8 mouse cellular contexts compared by ENCODE assay signal in genomic region chr10:93454652-93455014, GRCm38 (mm10). TPM values are rescaled to one million over a fixed set of nuclear protein-coding genes. Genes with fewer than 3 reads are reported as not detected.
DNase-seq lines count a peak whose midpoint lies in the region; ATAC-seq and TF ChIP-seq lines count a peak whose summit lies in the region.

No protein-coding gene starts in this region.

- H3K4me3 ChIP-seq in erythroblast, embryonic 14.5 days (replicated peaks) = peak overlapping the region; percentile 79
- peak overlapping the region; percentile 100 for H3K4me3 ChIP-seq in megakaryocyte, embryonic 14.5 days (replicated peaks)
- H3K4me3 ChIP-seq in liver, embryonic 11.5 days (ENCODE audit: low read depth, low read length) = peak overlapping the region; percentile 90
- H3K4me3 ChIP-seq in stomach, postnatal 0 days (ENCODE audit: low read depth, low read length) = peak overlapping the region; percentile 67

- H3K27me3 ChIP-seq in erythroblast, embryonic 14.5 days (ENCODE audit: control insufficient read depth) = no peaks in the 10 kb centered on the region
- H3K27me3 ChIP-seq in megakaryocyte, embryonic 14.5 days (replicated peaks) = no peaks in the 10 kb centered on the region
- no peaks in the 10 kb centered on the region for H3K27me3 ChIP-seq in liver, embryonic 11.5 days (replicated peaks; ENCODE audit: control insufficient read depth, insufficient read depth, low read length)
- no peaks in the 10 kb centered on the region for H3K27me3 ChIP-seq in stomach, postnatal 0 days (ENCODE audit: control insufficient read depth, insufficient read depth, low read length)

- no peak for TF ChIP-seq EP300 in stomach, postnatal 0 days (optimal IDR thresholded peaks at IDR 0.05)

- no peak overlapping the region for H3K27ac ChIP-seq in liver, embryonic 11.5 days (ENCODE audit: low read depth, low read length)
- H3K27ac ChIP-seq in stomach, postnatal 0 days (replicated peaks) = no peak overlapping the region

- DNase-seq in liver, embryonic 11.5 days (ENCODE audit: low spot score) = no peak
- DNase-seq in stomach, postnatal 0 days (ENCODE audit: low spot score) = no peak
- DNase-seq in cerebellum, adult 8-10 months = no peak
- DNase-seq in frontal cortex, postnatal 25 days (ENCODE audit: low spot score in 2 of 2) = no peak

- 19% methylated on average over 7 of the region's 7 CpGs for WGBS in liver, embryonic 11.5 days
- 24% methylated on average over 7 of the region's 7 CpGs for WGBS in stomach, postnatal 0 days

- no peak for ATAC-seq in erythroblast, adult 5-6 weeks (replicated peaks; ENCODE audit: low FRiP score, poor library complexity, severe bottlenecking)
- no peak for ATAC-seq in megakaryocyte, adult 5-6 weeks (ENCODE audit: poor library complexity, severe bottlenecking)
- no peak for ATAC-seq in liver, embryonic 11.5 days (replicated peaks; ENCODE audit: low FRiP score)
- ATAC-seq in stomach, postnatal 0 days (ENCODE audit: low FRiP score, low TSS enrichment) = no peak

- H3K4me2 ChIP-seq in liver, embryonic 11.5 days = peak overlapping the region; percentile 89
- peak overlapping the region; percentile 81 for H3K4me2 ChIP-seq in stomach, postnatal 0 days (replicated peaks; ENCODE audit: low read depth)

- no peak overlapping the region; the same call in 1 of the 2 replicates for H3K9ac ChIP-seq in liver, embryonic 11.5 days (ENCODE audit: low read depth, low read length)
- H3K9ac ChIP-seq in stomach, postnatal 0 days (ENCODE audit: low read length) = 0 out of 2 replicates have a peak overlapping the region, but pooled peaks have one; percentile 14

- no peaks in the 10 kb centered on the region for H3K36me3 ChIP-seq in erythroblast, embryonic 14.5 days (ENCODE audit: control insufficient read depth)
- H3K36me3 ChIP-seq in megakaryocyte, embryonic 14.5 days (replicated peaks; ENCODE audit: low read length) = peaks cover 5% of the 10 kb centered on the region
- no peaks in the 10 kb centered on the region for H3K36me3 ChIP-seq in liver, embryonic 11.5 days (ENCODE audit: control insufficient read depth, insufficient read depth, low read length)
- H3K36me3 ChIP-seq in stomach, postnatal 0 days (ENCODE audit: control insufficient read depth, insufficient read depth, low read length) = no peaks in the 10 kb centered on the region

- H3K9me3 ChIP-seq in erythroblast, embryonic 14.5 days (ENCODE audit: control insufficient read depth, low read length) = no peaks in the 10 kb centered on the region
- H3K9me3 ChIP-seq in megakaryocyte, embryonic 14.5 days = no peaks in the 10 kb centered on the region; the same call in 1 of the 2 replicates
- H3K9me3 ChIP-seq in liver, embryonic 11.5 days (ENCODE audit: control insufficient read depth, low read length) = no peaks in the 10 kb centered on the region
- no peaks in the 10 kb centered on the region for H3K9me3 ChIP-seq in stomach, postnatal 0 days (ENCODE audit: control insufficient read depth, low read length)

- no peak for TF ChIP-seq CTCF in stomach, postnatal 0 days (IDR thresholded peaks at IDR 0.05; ENCODE audit: low read depth)

- peaks cover 22% of the 10 kb centered on the region for H3K4me1 ChIP-seq in erythroblast, embryonic 14.5 days (ENCODE audit: control insufficient read depth)
- H3K4me1 ChIP-seq in megakaryocyte, embryonic 14.5 days = peaks cover 18% of the 10 kb centered on the region
- peaks cover 9% of the 10 kb centered on the region for H3K4me1 ChIP-seq in liver, embryonic 11.5 days (replicated peaks; ENCODE audit: control insufficient read depth, insufficient read depth, low read length)
- no peaks in the 10 kb centered on the region for H3K4me1 ChIP-seq in stomach, postnatal 0 days (replicated peaks; ENCODE audit: control insufficient read depth, insufficient read depth)

RNA-seq across cellular contexts. Expression of gene Lta4h, which starts 1.4 kb away (rescaled TPM):
- polyA plus RNA-seq in erythroblast, embryonic 14.5 days (2012) = 3.3 and 4.1 TPM in 2 replicates
- 251 and 286 TPM in 2 replicates for total RNA-seq in erythroblast, adult 5-6 weeks (2015; ENCODE audit: low replicate concordance)
- total RNA-seq in erythroblast, adult 5-6 weeks (2017; ENCODE audit: low replicate concordance) = 144 and 157 TPM in 2 replicates
- polyA plus RNA-seq in megakaryocyte, embryonic 14.5 days (2012; ENCODE audit: insufficient read depth, low replicate concordance) = 63.1 and 78.0 TPM in 2 replicates
- 297 and 307 TPM in 2 replicates for total RNA-seq in megakaryocyte, adult 5-6 weeks (2015)
- total RNA-seq in megakaryocyte, adult 5-6 weeks (2017) = 232 and 285 TPM in 2 replicates
- polyA plus RNA-seq in liver, embryonic 11.5 days (2014; fragmentation: Nextera tagmentation; extraction: Ambion mirVana) = 163 and 185 TPM in 2 replicates
- polyA plus RNA-seq in stomach, postnatal 0 days (2015; fragmentation: Nextera tagmentation; extraction: Ambion mirVana) = 100 and 103 TPM in 2 replicates

RNA-seq across cellular contexts. Expression of gene Hal, which starts 33.9 kb away (rescaled TPM):
- not detected in 2 replicates for polyA plus RNA-seq in erythroblast, embryonic 14.5 days (2012)
- total RNA-seq in erythroblast, adult 5-6 weeks (2015; ENCODE audit: low replicate concordance) = 2.5 and 3.6 TPM in 2 replicates
- 0.51 and 1.3 TPM in 2 replicates for total RNA-seq in erythroblast, adult 5-6 weeks (2017; ENCODE audit: low replicate concordance)
- 0.11 TPM in 1 of 2 replicates, not detected in the other for polyA plus RNA-seq in megakaryocyte, embryonic 14.5 days (2012; ENCODE audit: insufficient read depth, low replicate concordance)
- total RNA-seq in megakaryocyte, adult 5-6 weeks (2015) = 14.1 and 14.2 TPM in 2 replicates
- 6.9 and 10.2 TPM in 2 replicates for total RNA-seq in megakaryocyte, adult 5-6 weeks (2017)
- 1.1 and 1.3 TPM in 2 replicates for polyA plus RNA-seq in liver, embryonic 11.5 days (2014; fragmentation: Nextera tagmentation; extraction: Ambion mirVana)
- 0.47 and 0.81 TPM in 2 replicates for polyA plus RNA-seq in stomach, postnatal 0 days (2015; fragmentation: Nextera tagmentation; extraction: Ambion mirVana)

Comparison
In these comparisons a context has a peak if more than half of its experiments do, and no peak if none do; other contexts are left out.
1. RNA of gene Lta4h, which starts 1.4 kb away (polyA plus RNA-seq): 163 to 185 TPM in liver, embryonic 11.5 days, 100 to 103 TPM in stomach, postnatal 0 days and 63.1 to 78.0 TPM in megakaryocyte, embryonic 14.5 days; 3.3 to 4.1 TPM in erythroblast, embryonic 14.5 days; every median in the first group is over 10 times any median in the second.
2. Peak in every context shown above with its lines, with median percentiles within 50 percentile points of each other: H3K4me3 ChIP-seq.